Mouse (Mus musculus) lung, postnatal 36 days (tissue): ENCODE data around the gene Cdk4.
A peak's percentile ranks its signal among the peaks of the same experiment; 100 is the strongest.

Experiments used
- DNase-seq: peaks from one replicate; pipeline ENCODE4 v3.0.0; 2022; ENCODE audit warnings: mixed read lengths

Cdk4 gene

DNA sequence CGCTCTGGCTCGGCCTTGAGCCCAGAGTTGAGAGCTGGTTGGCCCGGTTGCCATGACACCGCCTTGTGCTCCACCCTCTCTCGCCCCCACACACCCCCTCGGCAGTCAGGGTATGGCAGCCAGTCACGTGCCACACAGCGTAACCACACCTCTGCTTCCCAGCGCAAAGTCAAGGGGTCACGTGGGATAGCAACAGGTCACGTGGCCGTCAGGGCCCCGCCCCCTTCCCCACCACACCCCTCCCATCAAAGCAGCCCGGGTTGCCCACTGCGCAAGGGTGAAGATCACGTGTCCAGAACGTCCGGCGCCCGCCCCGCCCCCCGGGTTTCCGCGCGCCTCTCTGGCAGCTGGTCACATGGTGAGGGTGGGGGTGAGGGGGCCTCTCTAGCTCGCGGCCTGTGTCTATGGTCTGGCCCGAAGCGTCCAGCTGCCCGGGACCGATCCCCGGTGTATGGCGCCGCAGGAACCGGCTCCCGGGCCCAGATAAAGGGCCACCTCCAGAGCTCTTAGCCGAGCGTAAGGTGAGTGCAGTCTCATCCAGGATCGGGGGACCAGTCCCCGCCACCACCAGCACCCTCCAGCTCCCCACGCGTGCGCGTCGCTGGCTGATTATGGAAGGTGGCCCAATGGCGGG is at the start of gene Cdk4:
Gene Cdk4, plus strand, starts transcription at position 296 of the 634 bp plus-strand sequence.
- DNase-seq, result peak; percentile 98

DNA sequence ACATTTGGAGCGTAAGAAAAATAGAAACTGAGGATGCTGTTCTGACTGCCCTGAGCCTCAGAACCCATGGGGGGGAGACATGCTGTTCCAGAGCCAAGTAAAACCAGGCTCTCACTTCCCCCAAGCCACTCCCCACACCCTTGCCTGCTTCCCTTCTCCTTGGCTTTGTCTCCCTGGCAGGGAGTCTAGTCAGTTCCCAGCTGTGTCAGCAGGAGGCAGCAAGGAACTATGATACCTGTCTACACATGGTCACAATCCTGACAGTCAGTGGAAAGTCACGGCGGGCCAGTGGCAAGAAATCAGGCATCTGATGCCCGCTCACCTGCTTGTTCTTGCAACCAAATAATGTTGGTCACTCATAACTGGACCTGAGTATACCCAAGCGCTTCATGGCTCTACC is 46.8 kb upstream of the Cdk4 start:
- peak; percentile 31 for DNase-seq

DNA sequence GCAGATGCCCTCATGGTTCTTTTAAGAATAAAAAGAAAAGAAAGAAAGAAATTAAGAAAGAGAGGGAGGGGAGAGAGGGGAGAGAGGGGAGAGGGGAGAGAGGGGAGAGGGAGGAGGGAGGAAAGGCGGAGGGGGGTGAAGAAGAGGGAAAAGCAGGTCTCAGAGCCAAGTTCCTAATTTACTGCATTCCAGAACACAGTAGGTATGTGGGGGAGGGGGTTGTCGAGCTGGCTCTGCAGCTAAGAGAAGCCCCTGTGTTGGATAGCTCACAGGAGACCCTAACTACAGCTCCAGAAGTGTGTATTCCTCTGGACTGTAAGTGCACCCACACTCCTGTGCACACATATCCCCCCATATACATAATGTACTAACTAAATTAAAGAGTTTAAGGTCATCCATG is 46.3 kb upstream of the Cdk4 start:
- no peak for DNase-seq

DNA sequence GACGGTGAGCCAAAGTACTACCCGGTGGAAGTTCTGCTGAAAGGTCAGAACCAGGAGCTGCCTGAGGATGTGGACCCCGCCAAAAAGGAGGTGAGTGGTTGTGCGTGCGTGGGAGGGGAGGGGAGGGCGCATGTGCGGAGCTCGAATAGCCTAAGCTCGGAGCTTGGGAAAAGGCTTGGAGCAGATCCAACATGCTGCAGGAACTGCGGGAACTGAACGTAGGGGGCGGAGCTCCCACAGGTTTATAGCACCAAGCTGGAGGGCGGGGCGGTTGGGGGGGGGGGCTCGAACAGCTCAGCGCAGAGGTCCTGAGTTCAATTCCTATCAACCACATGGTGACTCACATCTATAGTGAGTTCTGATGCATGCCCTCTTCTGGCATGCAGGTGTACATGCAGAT is 44.9 kb upstream of the Cdk4 start:
- DNase-seq, result no peak

DNA sequence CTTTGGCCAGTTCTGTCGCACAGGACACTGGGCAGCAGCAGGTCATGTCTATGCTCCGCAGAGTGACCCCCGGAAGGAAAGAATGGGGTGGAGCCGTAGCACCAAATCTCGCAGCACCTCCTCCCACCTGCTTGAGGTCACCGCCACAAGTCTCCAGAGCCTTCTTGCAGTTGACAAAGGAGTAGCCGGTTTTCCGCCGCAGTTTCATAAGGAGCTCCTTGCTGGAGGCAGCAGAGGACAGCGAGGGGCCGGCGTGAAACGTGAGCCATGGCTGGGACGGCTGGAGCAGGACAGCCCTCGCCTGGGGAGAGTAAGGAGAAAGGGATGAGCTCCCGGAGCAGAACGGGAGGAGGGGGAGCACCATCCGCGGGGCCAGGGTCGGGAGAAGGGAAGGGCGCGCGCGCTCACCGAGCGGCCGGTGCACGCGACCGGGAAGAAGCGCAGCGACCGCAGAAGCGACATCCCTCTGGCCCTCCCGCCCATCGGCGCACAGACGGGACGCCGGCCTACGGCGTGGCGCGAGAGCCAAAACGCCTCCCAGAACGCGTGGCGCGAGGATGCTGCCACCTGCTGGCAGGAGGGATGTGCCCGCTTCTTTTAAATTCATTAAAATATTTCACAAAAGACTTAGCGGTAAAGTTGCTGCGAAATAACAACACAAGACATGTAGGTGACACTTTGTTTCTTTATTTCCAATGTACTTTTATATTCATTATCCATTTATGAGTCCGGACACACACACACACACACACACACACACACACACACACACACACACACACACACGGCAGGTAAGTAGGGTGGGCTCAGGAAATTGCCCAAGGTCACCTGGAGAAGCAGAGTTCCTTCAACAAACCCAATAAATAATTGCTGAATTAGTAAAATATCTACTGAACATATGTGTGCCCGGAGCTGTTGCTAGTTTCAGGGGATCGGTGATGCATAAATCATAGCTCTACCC is 32.7 kb upstream of the Cdk4 start, which contains the start of gene Tsfm:
Gene Tsfm, minus strand, starts transcription at position 505 of the 961 bp plus-strand sequence.
- DNase-seq, result peak; percentile 93

DNA sequence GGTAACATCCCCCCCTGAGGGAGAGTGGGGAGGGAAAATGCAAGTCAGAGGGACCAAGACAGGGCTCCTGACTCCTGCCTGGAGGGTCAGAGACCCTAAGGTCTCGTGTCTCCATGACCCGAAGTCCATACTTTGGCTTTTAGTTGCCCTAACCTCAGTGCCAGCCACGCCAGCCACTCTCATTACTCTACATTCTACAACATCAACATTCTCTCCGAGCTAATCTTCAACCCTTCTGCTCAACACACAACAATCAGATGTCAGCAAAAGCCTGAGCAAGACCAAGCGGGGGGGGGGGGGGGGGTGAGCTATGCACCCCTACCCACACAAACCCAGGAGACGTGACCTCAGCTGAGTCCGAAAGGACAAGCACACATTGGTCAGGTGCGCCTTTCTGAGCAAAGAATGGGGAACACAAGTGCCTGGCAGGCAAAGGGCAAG is 30.0 kb upstream of the Cdk4 start:
- DNase-seq, result no peak

DNA sequence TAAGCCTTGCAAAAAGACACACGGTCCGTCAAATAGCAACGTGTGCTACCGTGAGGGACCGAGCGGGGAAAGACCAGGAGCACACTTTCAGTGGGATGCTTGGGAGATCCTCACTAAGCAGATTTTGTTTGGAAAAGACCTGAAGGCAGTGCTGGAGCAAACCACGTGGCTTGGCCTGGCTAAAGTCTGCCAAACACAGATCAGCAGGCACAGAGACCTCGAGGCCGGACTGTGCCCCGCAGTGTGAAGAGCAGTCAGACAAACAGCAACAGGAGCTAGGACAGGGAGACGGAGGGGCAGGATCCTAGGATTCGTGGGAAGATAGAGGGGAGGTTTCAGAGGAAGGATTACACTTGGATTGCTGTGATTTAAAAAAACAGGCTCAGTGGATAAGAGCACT is 27.1 kb upstream of the Cdk4 start:
- no peak for DNase-seq

DNA sequence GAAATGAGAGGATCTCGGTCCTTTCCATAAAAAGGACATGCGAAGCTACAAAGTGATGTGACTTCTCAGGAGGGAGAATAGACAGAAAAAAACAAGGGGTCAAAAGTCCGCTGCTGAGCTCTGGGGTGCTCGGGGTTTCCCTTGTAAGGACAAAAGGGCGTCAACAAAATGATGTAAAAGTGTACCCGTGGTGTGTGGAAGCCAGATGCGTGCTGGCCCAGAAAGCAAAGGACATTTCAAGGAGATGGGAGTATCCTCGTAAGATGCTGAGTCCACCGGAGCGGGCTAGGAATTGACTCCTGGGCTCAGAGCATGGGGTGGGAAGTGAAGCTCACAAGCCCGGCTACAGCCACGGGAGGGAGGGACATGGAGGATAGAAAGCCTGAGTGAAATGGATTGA is 25.7 kb upstream of the Cdk4 start:
- no peak for DNase-seq

DNA sequence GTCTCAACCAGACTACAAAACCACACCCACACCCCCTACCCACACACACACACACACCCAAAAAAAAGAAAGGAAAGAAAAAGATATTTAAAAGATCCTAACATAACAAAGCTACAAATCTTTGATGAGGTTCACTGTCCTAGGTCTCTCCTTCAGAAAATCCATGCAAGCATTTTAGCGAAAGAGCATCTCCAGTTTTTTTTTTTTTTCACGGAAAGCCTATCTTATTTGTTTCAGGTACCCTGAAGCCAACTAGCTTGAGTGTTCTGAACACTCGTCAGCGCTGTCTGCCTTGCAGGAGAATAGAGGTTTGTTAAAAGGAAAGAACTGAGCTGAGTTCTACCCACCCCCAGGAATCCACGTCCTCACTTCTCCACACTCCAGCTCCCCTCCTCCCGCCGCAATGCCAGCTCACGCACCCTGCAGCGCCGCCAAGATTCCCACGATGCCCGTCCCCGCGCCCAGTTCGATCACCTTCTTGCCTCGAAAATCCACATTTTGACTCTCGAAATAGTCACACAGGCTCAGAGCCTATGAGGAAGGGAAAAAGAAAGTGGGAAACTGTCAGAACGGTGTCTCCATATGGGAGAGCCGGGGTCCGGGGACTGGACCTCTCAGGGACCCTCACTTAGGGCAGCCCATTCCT is 22.6 kb upstream of the Cdk4 start:
- no peak for DNase-seq

DNA sequence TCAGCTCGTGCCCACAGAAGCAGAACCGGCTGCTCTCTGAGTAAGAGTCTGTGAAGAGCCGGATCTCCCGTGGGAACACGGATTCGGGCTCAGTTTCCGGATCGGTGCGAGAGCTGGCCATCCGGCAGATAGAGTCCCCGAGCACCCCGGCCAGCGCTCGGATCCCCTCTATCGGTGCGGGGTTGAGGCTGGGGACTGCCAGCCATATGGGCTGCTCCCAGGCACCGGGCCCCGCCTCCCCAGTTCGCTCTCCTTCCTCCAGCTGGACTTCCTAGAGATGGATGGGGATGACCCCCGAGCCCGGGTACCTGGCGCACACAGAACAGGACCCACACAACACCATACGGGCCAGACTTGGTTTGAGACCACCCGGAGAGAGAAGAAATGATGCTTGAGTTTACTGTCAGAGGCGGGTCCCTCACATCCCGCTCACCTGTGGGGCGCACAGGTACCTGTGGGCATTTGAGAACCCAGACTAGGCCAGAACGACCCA is 22.0 kb upstream of the Cdk4 start, which contains the start of the genes Mettl1 and Eef1akmt3:
Gene Mettl1, plus strand, starts transcription at position 141 of the 493 bp plus-strand sequence.
Gene Eef1akmt3, minus strand, starts transcription at position 240 of the 493 bp plus-strand sequence.
- DNase-seq, result peak; percentile 30

DNA sequence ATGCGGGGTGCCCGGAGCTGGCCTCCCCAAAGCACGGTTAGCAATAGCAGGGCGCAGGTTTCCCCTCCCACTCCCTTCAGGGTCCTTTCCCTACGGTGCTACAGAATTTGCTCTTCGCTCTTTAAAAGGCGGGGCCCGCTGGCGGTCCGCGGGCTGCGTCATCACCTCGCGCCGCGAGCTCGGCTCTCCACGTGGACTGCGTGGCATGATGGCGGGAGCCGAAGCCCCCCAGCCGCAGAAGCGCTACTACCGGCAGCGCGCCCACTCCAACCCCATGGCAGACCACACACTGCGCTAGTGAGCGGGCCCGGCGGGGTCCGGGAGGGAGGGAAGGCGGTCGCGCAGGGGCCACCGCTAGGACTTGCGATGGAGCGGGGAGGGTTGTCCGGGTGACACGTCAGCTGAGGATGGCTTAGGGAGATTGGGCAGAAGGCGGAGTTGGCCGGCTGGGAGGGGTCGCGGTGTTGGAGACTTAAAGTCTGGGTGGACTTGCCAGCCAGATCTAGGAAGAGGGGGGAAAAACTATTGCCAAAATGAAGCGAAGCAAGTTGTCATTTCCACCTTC is 21.5 kb upstream of the Cdk4 start:
- peak; percentile 89 for DNase-seq

DNA sequence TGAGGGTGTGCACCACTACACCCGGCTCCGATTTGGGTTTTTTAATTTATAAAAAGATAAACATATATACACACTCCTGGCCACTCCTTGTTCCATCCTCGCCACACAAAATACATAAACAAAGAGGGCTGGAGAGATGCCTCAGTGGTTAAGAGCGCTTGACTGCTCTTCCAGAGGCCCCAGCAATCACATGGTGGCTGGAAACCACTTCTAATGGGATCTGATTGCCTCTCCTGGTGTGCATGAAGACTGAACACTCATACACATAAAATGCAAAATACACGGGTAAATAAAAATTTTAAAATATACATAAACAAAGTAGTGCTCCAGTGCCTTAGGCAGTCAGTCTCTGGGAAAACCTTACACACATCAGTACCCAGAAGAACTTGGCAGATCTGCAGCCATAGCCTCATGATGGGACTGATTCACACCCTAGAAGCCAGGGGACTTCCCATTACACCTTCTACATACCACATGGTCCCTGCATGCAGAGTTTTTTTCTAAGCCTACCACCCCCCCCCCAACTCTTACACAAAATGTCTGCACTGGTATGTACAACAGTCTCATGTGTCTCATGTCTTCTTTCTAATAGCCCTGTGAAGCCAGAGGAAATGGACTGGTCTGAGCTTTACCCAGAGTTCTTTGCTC is 20.7 kb upstream of the Cdk4 start:
- no peak for DNase-seq

DNA sequence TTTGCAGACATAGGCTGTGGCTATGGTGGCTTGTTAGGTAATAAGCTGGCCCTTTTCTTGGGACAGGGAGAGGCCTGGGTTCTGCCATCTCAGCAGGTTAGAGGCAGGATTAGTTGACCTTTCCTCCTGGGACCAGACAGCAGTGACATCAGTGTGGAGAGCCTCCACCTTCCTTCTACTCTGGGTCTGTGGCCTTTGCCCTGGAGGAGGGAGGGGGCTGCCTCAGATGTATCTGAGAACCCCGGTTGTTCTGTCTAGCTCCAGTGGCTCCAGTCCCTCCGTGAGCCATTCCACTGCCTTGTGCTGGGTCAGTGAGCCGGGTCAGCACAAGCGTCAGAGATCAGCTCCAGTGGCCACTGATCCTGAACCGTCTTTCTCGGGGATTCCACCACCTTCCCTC is 20.1 kb upstream of the Cdk4 start:
- no peak for DNase-seq

DNA sequence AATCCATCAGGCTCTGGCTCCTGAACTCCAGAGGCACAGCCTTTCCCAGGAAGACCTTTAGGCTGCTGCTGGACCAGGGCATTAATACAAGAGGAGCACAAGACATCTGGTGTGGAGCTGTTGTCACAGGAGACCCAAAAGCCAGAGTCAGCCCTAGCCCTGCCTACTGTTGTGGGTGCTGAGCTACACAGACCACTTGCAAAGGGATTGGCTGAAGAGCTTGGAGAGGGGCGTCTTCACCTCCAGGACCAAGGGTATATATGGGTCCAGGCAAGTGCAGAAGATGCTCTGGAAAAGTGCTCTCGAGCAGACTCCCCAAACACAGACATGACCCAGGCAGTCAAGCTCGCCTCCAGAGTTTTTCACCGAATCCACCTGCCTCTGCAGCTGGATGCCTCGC is 15.4 kb upstream of the Cdk4 start, which contains the start of gene Cyp27b1:
Gene Cyp27b1, plus strand, starts transcription at position 297 of the 400 bp plus-strand sequence.
- DNase-seq, result no peak

DNA sequence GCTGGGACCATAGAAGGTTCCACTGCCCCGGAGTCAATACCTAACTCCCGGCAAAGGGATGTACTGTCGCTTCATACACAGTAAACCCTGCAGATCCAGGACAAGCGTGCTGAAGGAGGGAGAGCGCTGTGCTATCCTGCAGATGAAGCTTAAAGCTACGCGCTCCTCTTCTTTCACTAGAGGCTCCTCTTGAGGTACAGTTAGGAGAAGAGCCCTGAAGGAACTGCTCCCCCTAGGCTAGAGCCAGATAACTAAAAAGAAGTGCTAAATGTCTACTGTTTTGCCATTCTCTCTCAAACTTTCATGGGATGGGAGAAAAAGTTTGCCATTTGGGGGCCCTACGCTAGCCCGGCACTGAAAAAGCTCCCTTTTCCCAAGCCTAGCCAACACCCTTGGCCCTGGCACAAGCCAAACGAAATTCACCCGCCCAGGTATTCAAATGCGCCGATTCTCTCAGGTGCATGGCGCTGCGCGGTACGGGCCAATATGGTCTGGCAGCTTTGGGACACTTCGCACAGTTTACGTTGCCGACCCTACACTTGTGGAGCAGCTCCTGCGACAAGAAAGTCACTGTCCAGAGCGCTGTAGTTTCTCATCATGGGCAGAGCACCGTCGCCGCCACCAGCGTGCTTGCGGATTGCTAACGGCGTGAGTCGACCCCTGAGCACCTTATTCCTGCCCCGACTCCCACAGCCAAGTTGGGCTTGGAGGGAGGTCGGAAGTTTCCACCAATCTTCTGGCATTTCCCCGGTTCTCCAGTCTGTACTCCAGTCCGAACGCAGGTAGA is 14.5 kb upstream of the Cdk4 start:
- no peak for DNase-seq

DNA sequence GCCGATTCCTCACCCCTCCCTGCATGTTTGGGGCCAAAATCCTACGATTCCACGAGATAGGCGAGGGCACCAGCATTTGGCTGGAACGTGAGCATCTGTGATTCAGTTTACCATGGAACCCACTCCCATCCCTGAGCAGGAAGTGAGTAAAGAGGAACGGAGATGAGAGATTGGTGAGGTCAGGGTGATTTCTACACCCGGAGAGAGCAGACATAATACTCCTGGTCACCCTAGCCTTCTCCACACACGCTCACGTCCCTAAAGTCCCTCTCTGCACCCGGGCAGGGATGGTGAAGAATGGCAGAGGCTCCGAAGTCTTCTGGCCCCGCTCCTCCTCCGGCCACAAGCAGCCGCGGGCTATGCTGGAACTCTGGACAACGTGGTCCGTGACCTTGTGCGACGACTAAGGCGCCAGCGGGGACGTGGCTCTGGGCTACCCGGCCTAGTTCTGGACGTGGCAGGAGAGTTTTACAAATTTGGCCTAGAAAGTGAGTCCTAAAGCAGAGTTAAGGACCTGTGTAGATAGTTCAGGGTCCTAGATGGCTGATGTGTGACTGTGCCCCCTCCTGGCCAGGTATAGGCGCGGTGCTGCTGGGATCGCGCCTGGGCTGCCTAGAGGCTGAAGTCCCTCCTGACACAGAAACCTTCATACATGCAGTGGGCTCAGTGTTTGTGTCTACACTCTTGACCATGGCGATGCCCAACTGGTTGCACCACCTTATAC is 13.8 kb upstream of the Cdk4 start:
- no peak for DNase-seq

DNA sequence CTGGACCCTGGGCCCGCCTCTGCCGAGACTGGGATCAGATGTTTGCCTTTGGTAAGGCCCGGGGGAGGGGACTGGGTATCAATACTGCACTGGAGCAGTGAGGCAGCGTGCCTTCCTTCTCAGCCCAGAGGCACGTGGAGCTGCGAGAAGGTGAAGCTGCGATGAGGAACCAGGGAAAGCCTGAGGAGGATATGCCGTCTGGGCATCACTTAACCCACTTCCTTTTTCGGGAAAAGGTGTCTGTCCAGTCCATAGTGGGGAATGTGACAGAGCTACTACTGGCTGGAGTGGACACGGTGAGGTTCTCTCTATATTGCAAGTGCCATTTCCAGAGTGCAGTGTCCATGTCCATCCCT is 13.2 kb upstream of the Cdk4 start:
- no peak for DNase-seq

DNA sequence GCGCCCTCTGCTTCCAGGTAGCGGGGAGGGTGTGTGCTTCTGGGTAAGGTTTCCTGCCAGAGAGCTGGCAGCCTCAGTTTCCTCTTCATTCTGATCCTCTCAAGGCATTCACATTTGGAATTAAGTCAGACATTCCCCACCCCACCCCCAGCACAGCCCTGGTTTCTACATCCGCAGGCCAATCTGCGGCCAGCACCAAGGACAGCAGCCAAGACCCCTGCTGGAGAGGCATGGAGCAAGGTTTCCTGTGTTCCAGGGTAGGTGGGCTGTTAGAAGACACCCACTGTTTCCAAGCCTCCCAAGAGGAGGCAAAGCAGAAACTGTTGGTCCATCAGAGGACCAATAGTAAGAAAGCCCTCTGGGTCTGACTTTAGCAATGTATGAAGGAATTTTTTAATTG is 8.7 kb upstream of the Cdk4 start:
- DNase-seq, result no peak

DNA sequence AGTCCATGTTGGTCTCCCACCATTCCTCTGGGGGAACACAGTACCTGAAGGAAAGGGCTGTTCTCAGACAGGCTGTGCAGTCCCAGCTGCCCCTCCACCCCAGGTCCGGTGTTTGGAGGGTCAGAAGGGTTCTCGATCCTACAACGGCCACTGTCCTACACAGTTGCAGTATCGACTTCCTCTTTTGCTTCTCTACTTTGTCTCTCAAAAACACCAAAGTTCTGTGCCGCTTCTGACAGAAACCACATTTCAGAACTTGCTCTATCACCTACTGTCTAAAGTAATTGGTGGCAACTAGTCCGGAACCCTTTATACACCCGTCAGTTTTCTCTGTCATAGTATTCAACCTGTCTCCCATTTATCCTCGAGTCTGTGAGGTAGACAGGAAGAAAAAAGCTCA is 7.9 kb upstream of the Cdk4 start:
- no peak for DNase-seq

DNA sequence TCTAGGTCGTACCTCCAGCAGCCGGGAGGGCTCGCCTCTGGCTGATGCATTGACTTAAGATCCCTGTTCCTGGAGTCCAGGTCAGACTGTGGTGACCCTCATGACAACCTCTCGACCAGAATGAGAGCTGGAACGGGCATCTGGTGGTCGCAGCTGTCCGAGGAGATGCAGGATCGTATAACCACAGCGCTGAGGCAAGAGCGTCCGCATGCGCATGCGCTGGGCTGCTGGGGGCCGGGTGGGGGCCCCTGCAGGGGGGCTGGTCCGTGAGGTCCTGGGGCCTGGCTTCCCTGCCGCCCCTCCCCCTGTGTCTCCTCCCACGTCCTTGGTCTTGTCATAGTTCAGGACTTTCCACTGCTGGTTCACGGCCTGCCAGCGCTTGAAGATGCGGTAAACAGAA is 6.8 kb upstream of the Cdk4 start:
- DNase-seq, result no peak

DNA sequence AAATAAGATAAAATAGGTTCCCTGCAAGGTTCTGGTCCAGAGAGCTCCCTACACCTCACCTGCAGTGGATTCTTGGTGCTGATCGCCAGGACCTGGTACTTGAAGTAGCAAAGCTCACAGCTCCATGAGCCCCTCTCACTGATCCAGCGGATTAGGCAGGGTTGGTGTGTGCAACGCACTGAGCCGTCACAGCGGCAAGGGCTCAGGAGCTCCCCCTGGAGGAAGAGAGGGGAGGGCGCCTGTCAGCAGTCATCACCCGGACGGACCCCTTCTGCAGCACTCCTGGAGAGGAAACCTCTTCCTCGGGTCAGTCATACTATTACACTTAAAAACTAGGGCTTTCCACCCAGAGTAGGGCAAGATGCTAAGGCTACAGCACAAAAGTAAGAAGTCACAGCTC is 5.2 kb upstream of the Cdk4 start:
- peak; percentile 83 for DNase-seq
